Mouse (Mus musculus) kidney, postnatal 14 days (tissue): ENCODE data around the gene Fras1.
A peak's percentile ranks its signal among the peaks of the same experiment; 100 is the strongest.

Experiments used
- DNase-seq: peaks from one replicate; pipeline ENCODE4 v3.0.0; 2022; ENCODE audit warnings: mixed read lengths

The Fras1 gene

DNA sequence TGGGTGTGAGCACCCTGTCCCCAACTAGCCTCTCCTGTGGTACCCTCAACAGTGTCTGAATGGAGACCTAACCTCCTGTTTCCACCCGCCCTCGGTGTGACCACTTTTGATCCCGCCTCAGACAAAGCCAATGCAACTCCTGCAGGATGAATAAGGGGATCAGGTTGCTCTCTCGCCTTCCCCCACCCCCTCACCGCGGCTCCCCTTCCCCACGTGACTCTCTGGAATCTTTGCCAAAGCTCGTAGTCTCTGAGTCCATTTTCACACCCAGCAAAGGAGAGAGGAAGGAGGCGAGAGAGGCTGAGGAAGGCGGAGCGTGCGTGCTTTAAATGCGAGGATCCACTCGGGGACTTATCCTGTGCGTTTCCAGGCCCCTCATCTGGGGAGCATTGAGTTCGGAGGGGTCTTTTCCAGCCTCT is at the start of gene Fras1:
Gene Fras1, plus strand, starts transcription at position 389 of the 419 bp plus-strand sequence.
- peak; percentile 62 for DNase-seq

DNA sequence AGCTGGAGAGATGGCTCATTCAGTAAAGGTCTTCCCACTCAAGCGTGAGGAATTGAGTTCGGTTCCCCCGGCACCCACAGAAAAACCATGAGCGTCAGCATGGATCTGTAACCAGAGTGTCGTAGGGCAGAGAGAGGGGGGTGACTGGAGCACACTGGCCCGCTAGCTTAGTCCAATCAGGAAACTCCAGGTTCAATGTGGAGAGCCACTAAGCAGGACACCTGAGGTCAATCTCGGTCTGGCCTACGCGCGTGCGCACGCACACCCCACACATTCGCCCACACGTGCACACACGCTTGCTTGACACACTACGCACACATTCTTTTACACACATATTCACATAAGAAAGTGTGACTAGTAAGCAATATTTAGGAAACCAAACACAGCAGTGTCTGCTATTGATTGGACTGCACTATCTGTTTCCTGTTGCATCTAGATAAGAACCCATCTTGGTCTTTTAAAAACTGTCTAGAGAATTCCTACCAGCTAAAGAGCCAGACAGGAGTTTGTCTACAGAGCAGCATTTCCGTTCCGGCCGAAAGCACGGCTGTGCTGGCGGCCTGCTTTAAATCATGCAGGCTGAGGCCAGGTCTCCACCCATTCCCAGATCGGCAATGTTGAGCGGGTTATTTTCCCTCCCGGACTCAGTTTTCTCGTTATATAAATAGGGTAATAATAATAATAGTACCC is 42.6 kb upstream of the Fras1 start:
- DNase-seq: peak; percentile 59

DNA sequence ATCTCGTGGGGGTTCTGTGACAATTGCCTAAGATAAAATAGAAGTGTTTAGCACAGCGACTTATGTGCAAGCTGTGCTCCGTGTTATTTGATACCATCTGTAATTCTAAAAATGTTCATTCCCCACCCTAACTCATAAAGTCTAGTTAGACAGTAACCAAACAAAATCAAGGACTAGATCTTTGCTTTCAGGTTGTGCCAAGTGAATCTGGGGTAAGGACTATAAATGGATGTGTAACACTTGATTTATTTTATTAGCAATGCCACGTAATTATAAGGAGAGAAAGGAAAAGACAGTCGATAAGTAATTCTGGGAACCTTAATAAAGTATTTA is 42.1 kb upstream of the Fras1 start:
- no peak for DNase-seq

DNA sequence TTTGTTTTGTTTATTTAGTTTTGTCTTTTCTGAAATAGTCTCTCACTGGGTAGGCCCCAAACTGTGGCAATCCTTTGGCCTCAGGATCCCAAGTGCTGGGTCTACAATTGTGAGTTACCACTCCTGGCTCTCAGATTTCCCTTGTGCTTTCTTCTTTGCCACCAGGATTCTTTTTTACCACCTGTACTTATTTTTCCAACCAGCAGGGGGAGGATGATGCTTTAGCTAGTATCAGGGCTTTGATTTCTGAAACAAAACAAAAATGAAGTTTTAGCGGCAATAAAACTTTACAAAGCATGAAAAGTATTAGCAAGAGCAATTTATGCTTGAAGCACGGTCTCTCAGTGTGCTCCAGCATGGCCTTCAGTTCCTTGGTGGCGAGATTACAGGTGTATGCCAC is 39.8 kb upstream of the Fras1 start:
- DNase-seq: peak; percentile 18

DNA sequence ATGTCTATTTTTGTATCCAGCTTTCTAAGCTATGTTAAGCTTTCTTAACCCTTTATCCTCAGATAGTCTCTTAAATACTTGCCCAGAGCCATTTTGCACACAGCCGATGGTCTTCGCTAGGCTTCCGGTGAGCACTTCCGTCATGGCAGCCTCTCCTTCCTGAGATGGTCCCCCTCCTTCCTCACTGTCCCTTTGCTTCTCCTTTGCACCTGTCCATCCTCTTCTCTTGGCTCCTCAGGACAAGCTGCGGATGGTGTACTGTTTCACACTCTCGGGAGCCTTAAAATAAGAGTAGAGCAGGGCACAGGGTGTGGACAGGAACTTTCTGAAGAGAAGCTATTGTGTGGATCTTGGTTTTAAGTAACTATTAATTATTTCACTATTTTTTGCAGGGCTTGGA is 33.2 kb upstream of the Fras1 start:
- DNase-seq: no peak

DNA sequence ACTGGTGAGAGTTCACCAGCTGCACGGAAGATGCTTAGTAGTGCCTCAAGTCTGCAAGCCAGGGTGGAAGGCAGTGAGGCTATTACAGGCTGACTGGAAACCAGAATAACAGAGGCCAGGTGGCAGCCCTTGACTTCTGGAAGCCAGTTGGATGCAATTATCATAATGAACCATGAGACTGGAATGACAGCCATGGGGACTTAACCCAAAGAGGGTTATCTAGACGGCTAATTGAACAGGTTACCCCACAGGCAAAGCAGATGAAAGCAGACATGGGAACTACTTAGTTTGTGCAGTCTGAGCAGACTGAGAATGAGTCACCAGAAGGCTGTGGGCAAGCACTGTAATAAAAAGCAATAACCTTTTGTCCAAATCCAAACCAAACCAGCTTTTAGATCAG is 28.8 kb upstream of the Fras1 start:
- no peak for DNase-seq

DNA sequence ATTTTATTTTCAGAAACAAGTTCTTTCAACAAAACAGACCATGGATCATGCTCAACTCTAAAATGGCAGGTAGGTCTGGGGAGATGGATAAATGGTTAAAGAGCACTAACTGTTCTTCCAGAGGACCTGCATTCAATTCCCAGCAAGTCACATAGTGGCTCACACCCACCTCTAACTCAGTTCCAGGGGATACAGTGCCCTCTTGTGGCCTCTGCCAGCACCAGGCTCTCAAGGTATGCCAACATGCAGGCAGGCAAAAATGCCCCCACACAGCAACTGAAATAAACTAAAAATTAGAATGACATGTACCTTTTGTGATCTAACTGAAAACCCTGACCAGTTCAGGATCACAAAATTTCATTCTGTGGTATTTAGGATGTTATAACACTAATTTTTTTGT is 21.8 kb upstream of the Fras1 start:
- DNase-seq: no peak

DNA sequence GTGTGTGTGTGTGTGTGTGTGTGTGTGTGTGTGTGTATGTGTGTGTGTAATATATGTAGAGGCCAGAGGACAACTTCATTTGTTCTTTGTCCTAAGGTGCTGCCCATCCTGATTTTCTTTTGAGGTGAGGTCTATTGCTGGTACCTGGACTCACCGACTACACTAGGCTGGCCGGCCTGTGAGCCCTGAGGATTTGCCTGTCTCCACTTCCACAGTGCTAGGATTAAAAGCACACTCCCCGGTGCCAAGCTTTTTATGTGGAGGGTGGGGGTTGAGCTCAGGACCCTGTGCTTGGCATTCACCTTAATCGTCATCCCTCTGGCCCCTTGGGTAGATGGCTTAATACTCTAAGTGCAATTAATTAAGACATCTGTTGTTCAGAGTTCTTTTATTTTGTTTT is 9.8 kb upstream of the Fras1 start:
- DNase-seq: no peak

DNA sequence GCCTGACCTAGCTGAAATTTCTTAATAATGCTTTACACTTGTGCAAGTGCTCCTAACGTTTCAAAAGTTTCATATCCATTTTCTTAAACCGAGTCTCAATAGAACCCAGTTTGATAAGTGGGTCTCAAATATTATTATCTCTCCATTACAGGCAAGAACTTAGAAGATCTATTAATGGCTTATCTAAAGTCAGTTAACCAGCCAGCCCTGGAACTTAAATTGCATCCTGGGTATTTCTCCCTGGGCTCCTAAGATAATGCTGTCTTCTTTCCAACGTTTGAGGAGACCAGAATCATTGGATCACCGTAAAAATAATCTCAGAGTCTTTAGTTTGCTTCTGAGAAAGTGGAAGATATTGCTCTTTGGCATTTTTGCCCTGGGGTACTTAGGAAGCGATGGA is 8.2 kb upstream of the Fras1 start:
- DNase-seq: no peak

DNA sequence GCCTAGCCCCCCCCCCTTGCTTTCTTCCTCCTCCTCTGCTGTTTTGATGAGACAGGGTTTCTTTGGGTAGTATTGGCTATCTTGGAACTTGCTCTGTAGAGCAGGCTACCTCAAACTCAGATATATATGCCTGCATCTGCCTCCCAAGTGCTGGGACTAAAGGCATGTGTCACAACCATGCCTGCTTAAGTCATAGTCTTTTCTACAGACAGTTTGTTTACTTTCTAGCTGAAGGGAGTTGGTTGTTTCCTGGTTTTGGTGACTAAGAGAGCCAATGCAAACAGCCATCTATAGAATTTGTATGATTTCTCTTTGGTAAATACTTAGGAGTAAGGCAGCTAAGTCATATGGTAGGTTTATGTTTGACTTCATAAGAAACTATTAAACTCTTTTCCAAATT is 6.5 kb upstream of the Fras1 start:
- no peak for DNase-seq

DNA sequence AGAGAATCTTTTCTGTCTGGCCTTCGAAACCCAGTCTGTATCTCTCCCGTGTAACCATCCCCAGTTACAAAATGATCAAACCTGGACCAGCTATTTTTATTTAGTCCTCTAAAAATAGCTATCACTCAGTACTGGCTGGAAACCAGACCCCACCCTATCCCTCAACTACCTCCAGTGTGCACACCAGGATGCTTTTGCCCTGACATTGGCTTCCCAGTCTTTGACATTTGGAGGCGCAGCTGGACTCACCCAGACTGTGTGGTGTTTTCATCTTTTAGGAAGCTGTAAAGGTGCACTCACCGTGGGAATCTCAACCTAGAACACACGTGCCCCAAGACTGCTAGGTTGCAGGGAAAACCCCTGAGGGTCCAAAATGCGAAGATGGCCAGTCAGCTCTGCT is 649 bp upstream of the Fras1 start:
- no peak for DNase-seq

DNA sequence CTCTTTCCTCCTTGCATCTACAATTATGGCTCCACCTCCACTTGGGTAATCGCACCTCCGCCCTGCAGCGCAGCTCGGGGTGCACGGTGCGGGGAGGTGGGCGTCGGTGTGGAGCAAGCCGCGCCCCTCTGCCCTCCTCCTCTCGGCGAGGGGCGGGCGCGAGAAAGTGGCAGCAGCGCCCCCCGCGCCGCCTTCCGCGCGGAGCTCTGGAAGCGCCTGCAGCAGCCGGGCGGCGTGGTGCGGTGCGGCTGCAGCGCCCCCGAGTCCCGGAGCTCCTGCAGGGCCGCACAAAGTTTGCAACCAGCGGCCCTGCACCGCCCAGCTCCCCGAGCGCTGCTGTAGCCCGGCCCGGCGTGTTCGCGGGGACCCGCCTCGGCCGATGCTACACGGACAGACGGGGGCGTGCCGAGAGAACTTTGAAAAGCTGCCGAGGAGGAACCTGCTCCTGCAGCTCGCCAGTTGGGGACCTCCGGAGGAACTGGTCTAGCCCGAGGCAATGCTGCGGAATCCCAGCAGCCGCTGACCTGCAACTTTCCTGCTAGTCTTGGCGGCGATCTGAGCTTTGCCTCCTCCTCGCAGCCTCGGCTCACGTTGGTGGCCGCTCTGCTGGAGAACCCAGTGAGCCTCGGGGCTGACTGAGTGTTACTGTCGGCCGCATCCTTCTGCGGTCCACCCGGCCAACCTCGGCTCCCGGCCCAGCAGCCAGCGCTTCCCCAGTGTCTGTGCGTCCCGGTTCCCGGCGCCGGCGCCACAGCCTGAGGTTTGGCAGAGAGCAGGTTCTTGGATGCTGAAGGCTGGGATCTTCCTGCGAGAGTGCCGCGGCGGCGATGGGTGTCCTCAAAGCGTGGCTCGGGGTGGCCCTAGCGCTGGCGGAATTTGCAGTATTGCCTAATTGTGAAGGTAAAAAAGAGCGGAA is 489 bp downstream of the Fras1 start:
- peak; percentile 81 for DNase-seq

DNA sequence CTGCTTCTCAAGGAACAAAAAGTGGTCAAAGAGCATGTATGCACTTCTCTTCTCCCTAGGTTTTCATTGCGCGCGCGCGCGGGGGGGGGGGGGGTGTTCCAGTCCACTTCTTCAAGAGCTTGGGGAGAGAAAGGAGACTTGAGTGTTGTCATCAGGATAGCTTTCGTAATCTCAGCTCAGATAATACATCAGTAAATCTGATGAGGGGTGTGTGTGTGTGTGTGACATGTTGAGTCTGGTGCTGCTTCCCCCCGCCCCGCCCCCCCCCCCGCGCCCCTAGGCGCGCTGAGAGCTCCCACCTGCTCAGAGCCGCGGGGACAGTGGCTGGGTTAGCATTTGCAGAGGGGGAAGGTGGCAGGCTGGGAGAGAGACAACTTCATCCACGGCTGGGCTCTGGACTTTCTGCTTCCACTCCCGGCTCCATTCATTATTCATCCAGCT is 1.7 kb downstream of the Fras1 start:
- no peak for DNase-seq

DNA sequence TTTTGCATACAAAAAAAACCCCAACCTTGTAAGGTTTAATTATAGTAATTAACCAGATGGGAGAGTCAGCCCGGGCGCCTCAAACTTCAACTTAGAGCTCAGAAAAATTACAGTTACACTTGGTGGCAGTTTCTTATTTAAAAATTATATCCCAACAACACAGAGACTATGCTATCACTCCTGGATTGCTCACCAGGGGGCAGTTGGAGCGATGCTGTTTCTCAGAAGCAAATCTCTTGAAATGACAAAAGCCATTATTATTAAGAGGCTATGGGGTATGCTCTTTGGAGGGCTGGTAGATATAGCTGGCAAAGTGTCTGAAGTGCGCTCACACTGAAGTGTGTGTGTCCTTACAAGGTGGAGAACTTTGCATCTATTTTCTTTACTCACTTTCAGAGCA is 2.5 kb downstream of the Fras1 start:
- peak; percentile 17 for DNase-seq

DNA sequence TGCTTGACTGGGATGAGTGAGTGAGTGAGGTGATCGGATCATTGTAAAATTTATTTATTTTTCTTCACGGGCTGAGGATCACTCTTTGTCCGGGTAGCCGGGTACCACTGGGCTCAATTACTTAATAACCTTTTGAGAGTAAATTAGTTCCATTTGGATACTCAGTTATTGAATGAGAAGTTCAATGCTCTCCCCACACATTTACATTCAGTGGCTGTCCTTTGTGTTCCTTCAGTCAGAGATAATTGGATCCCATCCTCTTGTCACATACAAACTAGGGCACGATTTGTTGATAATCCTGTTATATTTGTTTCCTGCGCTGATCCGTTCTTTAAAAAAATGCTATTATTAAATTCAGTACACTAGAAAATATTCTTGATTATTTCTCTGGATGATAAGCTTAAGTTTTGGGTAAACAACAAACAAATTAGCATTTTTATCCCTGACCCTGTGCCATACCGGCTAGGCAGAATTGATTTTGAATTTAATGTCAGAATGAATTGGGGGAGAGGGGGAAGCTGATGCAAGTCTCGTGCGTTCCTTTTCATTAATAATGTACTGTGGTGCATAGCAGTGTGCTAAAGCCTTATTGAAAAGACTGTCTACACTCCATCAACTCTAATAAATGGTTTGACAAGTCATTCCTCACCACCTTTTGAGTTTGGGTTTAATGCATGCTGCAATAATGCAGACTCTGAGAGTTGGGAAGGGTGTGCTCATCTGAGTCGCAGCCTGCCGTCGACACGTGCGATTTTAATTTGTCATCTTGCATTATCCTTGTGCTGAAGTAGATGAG is 12.6 kb downstream of the Fras1 start:
- DNase-seq: no peak

DNA sequence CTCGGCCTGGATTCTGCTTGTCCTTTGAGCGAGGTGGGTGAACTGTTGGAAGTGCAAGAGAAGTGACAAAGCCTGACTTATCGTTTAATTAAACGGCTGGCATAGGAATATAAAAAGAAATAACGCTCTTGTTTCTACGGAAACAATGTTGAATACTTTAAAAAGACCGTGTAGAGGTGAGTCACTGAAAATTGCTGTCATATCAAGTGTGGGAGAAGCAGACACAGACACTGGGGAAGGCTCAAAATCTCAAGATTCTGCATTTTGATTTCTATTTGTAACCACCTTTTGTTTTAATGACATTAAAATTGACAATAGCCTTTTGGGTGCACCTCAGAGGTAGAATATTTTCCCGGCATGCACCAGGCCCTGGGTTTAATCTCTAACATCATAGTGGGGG is 14.6 kb downstream of the Fras1 start:
- no peak for DNase-seq

DNA sequence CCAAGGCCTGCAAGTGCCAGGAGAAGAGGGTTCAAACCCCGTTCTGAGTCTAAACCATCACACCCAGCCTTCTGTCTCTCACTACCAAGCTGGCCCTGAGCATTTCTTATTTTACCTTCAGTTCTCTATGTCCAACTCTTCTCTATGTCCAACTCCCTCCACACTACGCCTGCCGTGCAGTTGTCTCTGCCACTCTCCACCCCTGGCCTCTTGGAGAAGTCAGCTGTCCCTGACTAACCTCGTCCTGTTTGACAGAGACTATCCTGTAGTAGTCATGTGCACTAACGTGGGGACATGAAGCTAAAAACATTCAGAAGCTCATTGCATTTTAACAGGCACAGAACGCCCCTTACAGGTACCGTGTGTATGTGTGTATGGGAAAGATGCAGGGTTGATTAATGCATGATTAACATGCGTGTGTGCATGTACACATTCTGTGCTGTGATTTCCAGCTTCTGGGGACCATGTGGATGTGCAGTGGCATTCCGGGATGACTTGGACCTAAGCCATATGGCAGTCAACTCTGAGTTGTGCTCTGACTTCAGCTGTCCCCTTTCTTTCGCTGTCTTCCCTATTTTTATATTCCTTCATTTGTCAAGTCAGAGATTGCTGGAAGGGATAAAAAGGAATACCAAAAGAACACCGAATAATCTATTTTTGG is 16.3 kb downstream of the Fras1 start:
- DNase-seq: no peak

DNA sequence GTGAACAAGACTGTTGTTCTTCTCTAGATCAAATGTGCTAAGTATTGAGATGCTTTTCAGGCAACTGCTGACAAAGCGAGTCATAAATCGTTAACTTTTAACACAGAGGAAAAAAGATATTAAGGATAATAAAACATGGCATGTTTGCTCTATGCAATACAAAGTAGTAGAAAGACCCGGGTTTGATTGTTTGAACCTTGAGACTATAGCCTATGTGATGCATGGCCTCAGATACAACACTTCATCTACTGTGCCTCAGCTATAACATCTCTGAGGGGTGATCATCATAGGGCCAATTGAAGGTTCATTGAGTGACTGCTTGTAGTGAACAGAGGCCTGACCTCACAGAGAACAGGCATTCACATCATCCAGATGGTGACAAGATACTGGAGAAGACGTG is 17.3 kb downstream of the Fras1 start:
- no peak for DNase-seq

DNA sequence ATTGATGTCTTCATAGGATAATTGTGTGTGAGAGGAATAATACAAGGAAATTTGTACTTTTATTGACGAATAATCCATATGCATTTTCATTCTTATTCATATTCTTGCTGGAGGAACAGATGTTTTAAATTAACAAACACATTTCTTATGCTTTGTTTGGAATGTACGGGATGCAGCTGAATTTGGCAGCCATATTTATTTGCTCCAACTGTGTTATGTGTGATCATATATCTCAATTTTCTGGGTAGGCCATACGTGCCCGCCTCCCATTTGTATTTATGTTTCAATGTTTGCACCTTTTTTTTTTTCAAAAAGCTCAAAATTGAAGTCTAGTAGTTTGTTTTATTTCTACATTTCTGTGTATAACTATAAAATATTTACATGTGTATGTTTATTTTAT is 21.2 kb downstream of the Fras1 start:
- DNase-seq: no peak

DNA sequence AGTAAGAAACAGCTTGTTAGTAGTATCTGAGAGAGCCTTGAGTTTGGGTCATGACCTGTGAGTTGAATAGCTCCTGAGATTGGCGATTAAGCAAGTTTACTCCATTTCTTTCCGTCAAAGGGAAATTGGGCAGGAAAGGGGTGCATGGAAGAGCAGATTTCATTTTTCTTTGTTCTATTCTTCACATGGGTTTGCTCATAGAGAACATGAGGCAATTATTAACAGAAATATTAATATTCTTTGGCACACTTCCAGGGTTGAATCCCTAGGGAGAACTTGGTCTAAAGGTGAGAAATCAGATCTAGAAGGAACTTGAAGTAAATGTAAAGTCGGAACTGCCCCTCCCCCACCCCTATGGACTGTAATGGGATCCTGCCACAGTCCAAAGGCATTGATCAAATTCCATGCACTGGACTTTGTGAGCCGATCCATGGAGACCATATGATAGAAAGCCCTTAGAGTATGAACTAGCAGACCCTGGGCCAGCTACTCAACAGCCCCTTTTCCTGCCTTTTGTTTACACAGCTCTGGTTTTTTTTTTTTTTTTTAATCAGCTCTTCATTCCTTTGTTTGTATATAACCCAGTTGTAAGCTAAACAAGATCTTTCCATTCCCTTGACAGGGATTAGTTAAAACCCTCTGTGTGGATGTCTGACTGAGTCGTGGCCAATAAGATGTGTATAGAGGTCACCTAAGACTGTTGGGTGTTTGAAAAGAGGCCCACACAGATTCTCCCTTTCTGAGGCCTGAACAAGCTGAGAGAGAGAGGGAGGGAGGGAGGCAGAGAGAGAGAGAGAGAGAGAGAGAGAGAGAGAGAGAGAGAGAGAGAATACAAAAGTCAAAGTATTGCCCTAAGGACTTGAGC is 22.3 kb downstream of the Fras1 start:
- no peak for DNase-seq

DNA sequence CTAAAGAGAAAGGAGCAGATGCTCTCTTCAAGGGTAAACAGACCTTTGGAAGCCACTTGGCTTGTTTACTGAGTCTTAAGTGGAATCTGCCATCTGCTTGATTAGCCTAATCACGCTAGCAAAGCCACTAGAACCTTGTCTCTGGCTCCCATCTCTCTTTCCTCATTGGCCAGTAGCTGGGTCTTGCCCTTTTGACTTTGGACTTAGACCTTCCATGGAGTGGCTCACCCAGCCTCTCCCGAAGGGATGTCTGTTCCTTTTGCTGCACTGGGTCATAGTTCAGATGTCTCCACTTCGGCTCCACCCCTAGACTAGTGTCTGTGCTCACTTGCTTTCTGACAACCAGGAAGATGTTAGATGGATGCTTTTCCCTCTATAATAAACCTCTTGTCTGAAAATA is 28.8 kb downstream of the Fras1 start:
- peak; percentile 43 for DNase-seq
